Mouse (Mus musculus) lung, adult 2 months (tissue): ENCODE measurements around the gene Inpp5k.

Experiments used
- CTCF ChIP-seq: fragments of 200-500 bp; IDR thresholded peaks from 2 replicates; pipeline ENCODE4 v1.5.1; 2011; ENCODE audit warnings: mild to moderate bottlenecking, low read length, control low read depth; ENCODE audit not compliant: insufficient read depth
- POLR2A ChIP-seq: fragments of 200-500 bp; IDR thresholded peaks from 2 replicates; pipeline ENCODE4 v1.6.1; 2011; ENCODE audit warnings: low read depth, mild to moderate bottlenecking, control low read depth, low read length, borderline replicate concordance; ENCODE audit errors: extremely low read depth

DNA sequence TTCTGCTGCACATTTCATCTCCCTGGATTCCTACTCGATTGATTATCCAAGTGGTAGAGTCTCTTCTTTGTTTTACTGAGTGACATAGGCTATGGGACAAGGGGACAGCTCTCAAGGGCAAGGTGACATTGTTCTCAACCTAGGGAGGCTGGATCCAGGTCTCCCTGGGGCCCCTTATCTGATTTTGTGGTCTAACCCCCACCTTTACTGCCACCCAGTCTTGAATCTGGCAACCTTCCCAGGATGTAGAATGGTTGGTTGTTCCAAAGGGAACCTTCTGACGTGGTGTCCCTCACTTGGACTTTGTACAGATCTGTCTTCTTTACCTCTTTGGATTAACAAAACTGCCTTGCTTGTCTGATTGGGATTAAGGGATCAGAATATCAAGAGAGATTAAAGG is 35.4 kb upstream of the Inpp5k start:
- no peak for TF ChIP-seq CTCF
- TF ChIP-seq POLR2A: no peak
